Mouse (Mus musculus) fibroblast of lung, adult 2 months (primary cell): ENCODE measurements at regions not wholly inside any gene's neighbourhood (a gene's known extent, or its start where the extent isn't known, plus 50 kb on each side); places are given as distances from the start of the nearest gene placed in this dataset.

Experiments
- DNase-seq: peaks from one replicate; pipeline ENCODE4 v3.0.0-alpha.2; 2011; ENCODE audit warnings: low read depth

GRCm38 (mm10) chr6:52368734-52369412, 55.6 kb downstream of the Evx1 start:
- DNase-seq = peak; percentile 40

GRCm38 (mm10) chr6:52370806-52371360, 57.6 kb downstream of the Evx1 start:
- no peak for DNase-seq

GRCm38 (mm10) chr6:52379146-52379545, 65.8 kb downstream of the Evx1 start:
- no peak for DNase-seq

- DNase-seq = no peak
Observed at GRCm38 (mm10) chr6:52379588-52379987, 66.3 kb downstream of the Evx1 start.

GRCm38 (mm10) chr6:52385044-52385443, 71.7 kb downstream of the Evx1 start:
- DNase-seq = no peak

GRCm38 (mm10) chr6:52401404-52401803, 88.1 kb downstream of the Evx1 start:
- no peak for DNase-seq

GRCm38 (mm10) chr6:52409991-52410390, 96.7 kb downstream of the Evx1 start:
- no peak for DNase-seq

- no peak for DNase-seq
Observed at GRCm38 (mm10) chr6:52410711-52411110, 97.4 kb downstream of the Evx1 start.

DNA sequence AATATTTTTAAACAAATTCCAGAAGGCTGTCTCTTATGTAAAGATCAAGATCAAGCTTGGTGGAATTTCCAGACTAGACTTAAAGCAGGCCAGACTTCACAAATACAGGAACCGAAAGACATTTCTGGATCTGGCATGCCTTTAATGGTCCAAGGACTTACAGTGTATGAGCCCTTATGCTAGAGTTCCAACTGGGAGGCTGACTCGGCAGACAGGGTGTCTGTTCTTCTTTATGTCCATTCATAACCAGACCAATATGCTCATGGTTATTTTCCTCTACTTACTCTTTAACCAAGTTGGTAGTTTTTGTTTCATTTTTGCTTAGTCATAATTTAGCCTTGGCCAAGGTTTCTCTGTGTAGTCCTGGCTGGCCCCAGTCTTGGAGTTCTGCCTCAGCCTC, 98.0 kb downstream of the Evx1 start:
- DNase-seq = peak; percentile 51

GRCm38 (mm10) chr6:52413639-52414038, 100.3 kb downstream of the Evx1 start:
- DNase-seq = no peak

- no peak for DNase-seq
Observed at GRCm38 (mm10) chr6:52415341-52415946, 102.1 kb downstream of the Evx1 start.

DNA sequence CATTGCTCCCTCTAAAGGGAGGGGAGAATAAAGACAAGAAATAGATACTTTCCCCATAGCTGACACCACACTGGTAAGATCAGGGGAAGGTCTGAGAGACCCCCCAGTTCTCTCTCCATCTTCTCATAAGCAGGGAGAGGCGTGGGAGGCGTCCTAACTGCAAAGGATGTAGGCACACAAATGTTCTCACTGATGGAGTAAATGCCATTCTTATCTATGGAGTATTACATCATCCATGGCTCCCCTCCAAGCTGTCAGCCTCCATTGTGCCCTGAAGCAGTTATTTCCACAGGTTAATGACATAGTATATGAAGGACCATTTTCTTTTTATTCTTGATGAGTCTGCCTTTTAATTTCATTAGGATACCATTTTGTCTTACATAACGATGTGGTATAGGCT, 103.2 kb downstream of the Evx1 start:
- no peak for DNase-seq

DNA sequence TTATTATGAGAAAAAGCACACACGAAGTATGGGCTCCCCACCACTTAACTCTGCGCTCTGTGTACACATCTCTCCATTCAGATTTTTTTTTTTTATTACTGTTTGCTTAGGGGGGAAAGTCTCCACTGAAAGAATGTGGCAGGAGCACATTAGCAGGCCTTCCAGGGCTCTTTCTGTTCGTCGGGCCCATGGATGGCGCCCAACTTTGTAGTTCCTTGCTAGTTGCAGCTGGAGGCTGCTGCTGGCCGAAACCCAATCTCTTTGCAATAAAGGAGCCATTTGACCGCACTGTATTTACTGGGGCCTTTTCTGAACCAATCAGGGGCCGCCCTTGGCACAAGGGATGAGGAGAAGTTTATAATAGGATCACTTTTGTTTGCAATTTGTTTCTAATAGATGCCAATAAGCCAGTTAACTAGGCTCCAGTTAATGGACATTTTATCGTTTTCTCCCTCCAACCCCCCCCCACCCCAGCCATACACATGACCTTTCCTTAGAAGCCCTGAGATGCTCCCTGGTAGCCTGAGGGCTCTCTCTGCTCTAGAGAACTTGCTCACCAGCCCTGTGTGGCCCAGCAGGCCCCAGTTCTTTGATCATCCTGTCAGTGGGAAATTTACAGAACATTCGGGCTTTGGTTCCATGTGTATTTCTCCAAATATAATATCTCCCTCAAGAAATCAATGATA, 104.3 kb downstream of the Evx1 start:
- DNase-seq = no peak

GRCm38 (mm10) chr6:52418451-52419170, 105.3 kb downstream of the Evx1 start:
- no peak for DNase-seq

DNA sequence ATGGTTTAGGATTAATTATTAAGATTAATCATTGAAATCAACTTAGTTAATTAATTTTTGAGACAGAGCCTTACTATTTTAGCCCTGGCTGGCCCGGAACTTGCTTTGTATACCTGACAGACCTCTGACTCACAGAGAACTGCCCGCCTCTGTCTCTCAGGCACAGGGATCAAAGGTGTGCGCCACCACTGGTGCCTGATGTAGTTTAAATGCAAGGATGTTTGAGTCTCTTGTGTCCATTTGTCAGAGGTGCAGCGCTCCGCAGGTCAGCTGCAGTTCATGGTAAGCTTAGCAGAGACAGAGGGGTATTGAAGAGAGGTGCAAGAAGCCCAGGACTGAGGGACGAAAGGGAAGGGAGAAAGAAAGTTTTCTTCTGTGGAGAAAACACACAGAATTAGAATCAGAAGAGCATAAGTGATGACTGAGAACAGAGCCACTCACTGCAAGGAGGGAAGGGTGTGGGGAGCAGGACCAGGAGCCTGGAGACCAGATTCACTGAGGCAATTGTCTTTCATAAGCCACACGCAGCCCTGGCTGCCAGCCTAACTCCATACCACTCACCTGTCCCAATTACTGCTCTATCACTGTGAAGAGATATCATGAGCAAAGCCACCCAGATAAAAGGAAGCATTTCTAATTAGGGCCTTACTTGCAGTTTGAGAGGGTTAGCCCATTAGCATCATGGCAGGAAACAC, 107.1 kb downstream of the Evx1 start:
- no peak for DNase-seq

DNA sequence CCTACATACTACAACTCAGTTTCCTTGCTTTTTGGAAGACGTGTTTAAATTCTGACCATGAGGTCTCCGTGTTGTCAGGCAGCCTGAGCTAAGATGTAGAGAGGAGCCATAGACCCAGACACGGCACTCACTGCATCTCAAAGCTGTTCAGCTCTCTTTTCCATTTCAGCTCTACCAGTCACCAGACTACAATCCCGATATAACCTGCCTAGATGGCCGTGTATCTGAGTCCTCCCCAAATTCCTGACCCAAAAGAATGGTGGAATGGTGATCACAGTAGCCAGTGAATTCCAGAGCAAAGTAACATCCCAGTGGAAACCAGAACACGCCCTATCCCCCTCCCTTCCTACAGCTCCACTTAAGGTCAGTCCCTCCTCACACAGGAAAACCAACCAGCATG, 108.5 kb downstream of the Evx1 start:
- no peak for DNase-seq

DNA sequence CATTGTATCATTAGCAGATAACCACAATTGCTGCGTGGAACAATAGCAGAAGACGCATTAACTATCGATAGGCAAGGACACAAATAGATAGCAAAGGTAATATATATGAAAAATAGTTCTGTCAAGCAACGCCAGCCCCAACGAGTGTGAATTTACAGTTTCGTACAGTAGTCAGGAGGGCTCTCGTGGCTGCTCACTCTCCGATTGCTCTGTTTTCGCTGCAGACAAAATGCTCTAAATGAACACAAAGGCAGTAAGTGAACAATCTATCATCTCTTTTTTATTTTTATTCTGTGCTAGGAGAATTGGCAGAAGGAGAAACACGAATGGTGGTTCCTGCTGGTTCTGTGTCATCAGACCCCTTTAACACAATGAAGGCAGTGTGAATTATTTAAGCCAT, 109.4 kb downstream of the Evx1 start:
- no peak for DNase-seq

- DNase-seq = no peak
Observed at GRCm38 (mm10) chr6:52423581-52424107, 110.3 kb downstream of the Evx1 start.

- DNase-seq = no peak
Observed at GRCm38 (mm10) chr6:52424440-52424839, 111.1 kb downstream of the Evx1 start.

DNA sequence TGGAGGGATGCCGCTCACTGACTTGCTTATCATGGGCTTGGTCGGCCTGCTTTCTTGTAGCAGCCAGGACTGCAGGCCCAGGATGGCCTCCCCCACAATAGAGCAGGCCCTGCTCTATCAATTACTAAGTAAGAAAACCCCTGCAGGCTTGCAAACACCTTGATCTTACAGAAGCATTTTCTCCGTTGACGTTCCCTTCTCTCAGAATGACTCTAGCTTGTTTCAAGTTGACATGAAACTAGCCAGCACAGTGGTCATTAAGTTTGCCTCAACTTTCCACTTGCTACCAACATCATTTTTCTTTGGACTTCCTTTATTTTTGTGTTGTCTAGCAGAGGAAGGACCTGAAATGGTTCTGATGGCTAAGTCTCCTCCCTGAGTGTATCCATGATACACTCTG, 111.8 kb downstream of the Evx1 start:
- no peak for DNase-seq

GRCm38 (mm10) chr6:52428489-52429203, 115.3 kb downstream of the Evx1 start:
- no peak for DNase-seq
